Mouse (Mus musculus) forebrain, postnatal 0 days (tissue): ENCODE results near the gene Pgpep1. TPM values are rescaled to one million over a fixed set of nuclear protein-coding genes. Genes with fewer than 3 reads are reported as not detected.

Experiments used
- ATAC-seq: fragments of 200-750 bp; cut with Nextera tagmentation; 2 replicates; pipeline ENCODE4 v1.8.0; 2017; ENCODE audit warnings: mild to moderate bottlenecking, moderate library complexity
- DNase-seq: peaks from one replicate; pipeline ENCODE4 v3.0.0-alpha.2; 2015
- H3K27ac ChIP-seq: fragments of 300-500 bp; sonication (generic); 2 replicates; pipeline ENCODE4 v1.5.1; 2014; ENCODE audit warnings: low read depth, mild to moderate bottlenecking, antibody characterized with exemption, low read length, moderate library complexity, mixed read lengths
- H3K27me3 ChIP-seq: fragments of 300-500 bp; sonication (generic); 2 replicates; pipeline ENCODE4 v1.6.1; 2014; ENCODE audit warnings: mild to moderate bottlenecking, low read length, mixed read lengths; ENCODE audit not compliant: insufficient read depth
- H3K36me3 ChIP-seq: fragments of 300-500 bp; sonication (generic); 2 replicates; pipeline ENCODE4 v1.6.1; 2014; ENCODE audit warnings: mild to moderate bottlenecking, moderate library complexity; ENCODE audit not compliant: insufficient read depth
- H3K4me1 ChIP-seq: fragments of 300-500 bp; sonication (generic); 2 replicates; pipeline ENCODE4 v1.6.1; 2014; ENCODE audit warnings: antibody characterized with exemption; ENCODE audit not compliant: insufficient read depth
- H3K4me2 ChIP-seq: fragments of 300-500 bp; sonication (generic); 2 replicates; pipeline ENCODE4 v1.6.1; 2014; ENCODE audit warnings: low read depth, mild to moderate bottlenecking, moderate library complexity
- H3K4me3 ChIP-seq: fragments of 300-500 bp; sonication (generic); 2 replicates; pipeline ENCODE4 v1.5.1; 2014; ENCODE audit warnings: low read depth, low read length, mixed read lengths
- H3K9ac ChIP-seq: fragments of 300-500 bp; sonication (generic); 2 replicates; pipeline ENCODE4 v1.6.1; 2014; ENCODE audit warnings: mild to moderate bottlenecking
- H3K9me3 ChIP-seq: fragments of 300-500 bp; sonication (generic); 2 replicates; pipeline ENCODE4 v1.6.1; 2016; ENCODE audit warnings: low read length
- CTCF ChIP-seq: sonication (generic); IDR thresholded peaks from 2 replicates; pipeline ENCODE4 v1.5.1; 2016; ENCODE audit warnings: antibody characterized with exemption, control low read depth, low read depth
- WGBS: fragments of 180-500 bp; shearing (Covaris S2); extraction: QIAGEN DNeasy Blood & Tissue Kit; methylation state at CpG from one replicate; pipeline ENCODE4 v1.1.7; 2014; 5-methylcytosine and 5-hydroxymethylcytosine counted together
- polyA plus RNA-seq: library from polyadenylated mRNA; unstranded; fragments of >200 nt; fragmentation: Nextera tagmentation; extraction: Ambion mirVana; gene quantifications from 2 replicates; pipeline ENCODE4 v1.2.1, GENCODE M21; 2015
- total RNA-seq: library from RNA; depleted of rRNA; stranded (reverse); fragments of >200 nt; gene quantifications from 2 replicates; pipeline ENCODE4 v1.2.3, GENCODE M21; 2014

Pgpep1 gene
- total and polyA plus RNA-seq, 2 experiments from 2014 or later, result 22.1 to 26.1 TPM

- Histone ChIP-seq H3K36me3 (no peaks in the 10 kb centered on the region), H3K27ac (no peak overlapping the region), H3K9ac (no peak overlapping the region), H3K4me3 (no peak overlapping the region), H3K27me3 (no peaks in the 10 kb centered on the region), H3K4me1 (peaks cover 3% of the 10 kb centered on the region; the same call in 1 of the 2 replicates), H3K9me3 (no peaks in the 10 kb centered on the region), H3K4me2 (no peak overlapping the region)
- DNase-seq (no peak), ATAC-seq (no peak)
- WGBS, result 85% methylated on average over 3 of the region's 3 CpGs
- no peak for TF ChIP-seq CTCF
These were observed 4.4 kb upstream of the Pgpep1 start for GRCm38 (mm10) chr8:70664631-70665030.

- 0 out of 2 replicates have a peak, but pooled peaks have one; percentile 12 for ATAC-seq
- H3K27ac ChIP-seq, result no peak overlapping the region
- WGBS, result 22% methylated on average over 4 of the region's 4 CpGs
These were observed 3.5 kb upstream of the Pgpep1 start for GRCm38 (mm10) chr8:70663691-70664090.

GRCm38 (mm10) chr8:70659604-70660272 is 450 bp downstream of the Pgpep1 start:
- 0 out of 2 replicates have a peak, but pooled peaks cover 3% of the 10 kb centered on the region for H3K36me3 ChIP-seq

More at GRCm38 (mm10) chr8:70663691-70664090, 3.5 kb upstream of the Pgpep1 start:
- H3K27me3 ChIP-seq, result no peaks in the 10 kb centered on the region
- TF ChIP-seq CTCF, result no peak
- no peak for DNase-seq
- no peak overlapping the region for H3K9ac ChIP-seq
- H3K36me3 ChIP-seq, result no peaks in the 10 kb centered on the region
- H3K4me2 ChIP-seq, result no peak overlapping the region
- peaks cover 3% of the 10 kb centered on the region; the same call in 1 of the 2 replicates for H3K4me1 ChIP-seq
- no peak overlapping the region for H3K4me3 ChIP-seq
- no peaks in the 10 kb centered on the region for H3K9me3 ChIP-seq

GRCm38 (mm10) chr8:70658897-70659603 is 1.1 kb downstream of the Pgpep1 start:
- H3K4me1 ChIP-seq, result peaks cover 3% of the 10 kb centered on the region; the same call in 1 of the 2 replicates
- H3K9ac ChIP-seq, result peak overlapping the region; percentile 73
- H3K36me3 ChIP-seq, result 0 out of 2 replicates have a peak, but pooled peaks cover 3% of the 10 kb centered on the region
- TF ChIP-seq CTCF, result no peak
- peak overlapping the region; percentile 21; the same call in 1 of the 2 replicates for H3K27ac ChIP-seq
- no peak for DNase-seq
- no peaks in the 10 kb centered on the region for H3K9me3 ChIP-seq
- 1% methylated on average over 31 of the region's 31 CpGs for WGBS
- H3K27me3 ChIP-seq, result no peaks in the 10 kb centered on the region
- peak overlapping the region; percentile 74 for H3K4me3 ChIP-seq
- peak overlapping the region; percentile 96 for H3K4me2 ChIP-seq
- no peak; the same call in 1 of the 2 replicates for ATAC-seq

More at GRCm38 (mm10) chr8:70659604-70660272, 450 bp downstream of the Pgpep1 start:
- H3K27me3 ChIP-seq, result no peaks in the 10 kb centered on the region
- peak overlapping the region; percentile 96 for H3K4me2 ChIP-seq
- peak; percentile 86 for ATAC-seq
- DNase-seq, result peak; percentile 80
- 4% methylated on average over 44 of the region's 44 CpGs for WGBS
- H3K9me3 ChIP-seq, result no peaks in the 10 kb centered on the region
- peak overlapping the region; percentile 21; the same call in 1 of the 2 replicates for H3K27ac ChIP-seq
- no peak for TF ChIP-seq CTCF
- peak overlapping the region; percentile 73 for H3K9ac ChIP-seq
- H3K4me3 ChIP-seq, result peak overlapping the region; percentile 74
- peaks cover 3% of the 10 kb centered on the region; the same call in 1 of the 2 replicates for H3K4me1 ChIP-seq

GRCm38 (mm10) chr8:70657739-70658138 is 2.4 kb downstream of the Pgpep1 start:
- no peak for TF ChIP-seq CTCF
- H3K27me3 ChIP-seq, result no peaks in the 10 kb centered on the region
- H3K9me3 ChIP-seq, result no peaks in the 10 kb centered on the region
- WGBS, result 78% methylated on average over 2 of the region's 2 CpGs
- H3K4me2 ChIP-seq, result no peak overlapping the region
- H3K27ac ChIP-seq, result no peak overlapping the region
- peaks cover 3% of the 10 kb centered on the region; the same call in 1 of the 2 replicates for H3K4me1 ChIP-seq
- no peak overlapping the region for H3K9ac ChIP-seq
- no peak for DNase-seq
- 0 out of 2 replicates have a peak, but pooled peaks cover 3% of the 10 kb centered on the region for H3K36me3 ChIP-seq
- no peak for ATAC-seq
- no peak overlapping the region for H3K4me3 ChIP-seq

- DNase-seq (no peak), ATAC-seq (no peak)
- Histone ChIP-seq H3K9ac (no peak overlapping the region), H3K36me3 (0 out of 2 replicates have a peak, but pooled peaks cover 6% of the 10 kb centered on the region), H3K27me3 (no peaks in the 10 kb centered on the region), H3K27ac (no peak overlapping the region), H3K4me1 (peaks cover 3% of the 10 kb centered on the region; the same call in 1 of the 2 replicates), H3K4me3 (no peak overlapping the region), H3K4me2 (no peak overlapping the region), H3K9me3 (no peaks in the 10 kb centered on the region)
- 99% methylated on average over 3 of the region's 3 CpGs for WGBS
- no peak for TF ChIP-seq CTCF
These were observed 3.0 kb downstream of the Pgpep1 start for GRCm38 (mm10) chr8:70657214-70657613.
